Mouse (Mus musculus): ENCODE measurements around the gene Dhx40. TPM values are rescaled to one million over a fixed set of nuclear protein-coding genes. Genes with fewer than 3 reads are reported as not detected.

Dhx40 gene
- polyA plus RNA-seq (2015; fragmentation: Nextera tagmentation; extraction: Ambion mirVana) = 38.3 and 41.7 TPM in 2 replicates

- H3K9me3 ChIP-seq (replicated peaks) = no peaks in the 10 kb centered on the region
- ATAC-seq = peak; percentile 96
- peak within 1 kb of the TSS; percentile 77 for H3K9ac ChIP-seq
- no peaks in the 10 kb centered on the region; the same call in 1 of the 2 replicates for H3K27me3 ChIP-seq
- H3K36me3 ChIP-seq (ENCODE audit: poor library complexity, severe bottlenecking) = peaks cover 23% of the 10 kb centered on the region
- H3K27ac ChIP-seq = peak within 1 kb of the TSS; percentile 84
- peaks cover 12% of the 10 kb centered on the region for H3K4me1 ChIP-seq
- WGBS = 6% methylated on average over 38 of the region's 40 CpGs
- H3K4me3 ChIP-seq = peak within 1 kb of the TSS; percentile 99
- H3K4me2 ChIP-seq = peak within 1 kb of the TSS; percentile 71
Measured at GRCm38 (mm10) chr11:86807505-86807989, at the start of gene Dhx40. TSS of gene Dhx40 (minus strand) at chr11:86807746.

- H3K4me3 ChIP-seq = no peak overlapping the region
- no peak for ATAC-seq
- H3K27me3 ChIP-seq = no peaks in the 10 kb centered on the region
- no peak overlapping the region for H3K4me2 ChIP-seq
- H3K9me3 ChIP-seq (replicated peaks) = no peaks in the 10 kb centered on the region
- no peak overlapping the region for H3K9ac ChIP-seq
- peaks cover 28% of the 10 kb centered on the region for H3K4me1 ChIP-seq
- WGBS = 67% methylated on average over 12 of the region's 12 CpGs
- H3K27ac ChIP-seq = no peak overlapping the region
- H3K36me3 ChIP-seq (ENCODE audit: poor library complexity, severe bottlenecking) = no peaks in the 10 kb centered on the region
Measured at GRCm38 (mm10) chr11:86855639-86856425, 48.3 kb upstream of the Dhx40 start.

DNA sequence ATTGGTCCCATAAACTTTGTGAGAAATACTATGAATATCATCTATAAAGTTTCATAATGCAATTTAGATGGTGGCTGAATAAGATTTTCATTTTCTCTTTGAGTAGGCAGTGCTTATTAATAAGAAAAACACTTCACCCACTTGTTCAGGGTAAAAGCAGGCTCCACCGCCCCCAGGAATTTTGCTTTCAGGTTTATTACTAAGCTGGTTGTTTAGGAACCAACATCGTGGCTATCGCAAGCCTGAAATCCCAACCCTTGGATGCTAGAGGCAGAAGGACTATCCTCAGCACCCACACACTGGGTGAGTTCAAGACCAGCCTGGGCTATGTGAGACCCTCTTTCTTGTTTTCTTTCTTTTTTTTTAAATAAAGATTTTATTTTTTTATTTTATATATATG lies 45.5 kb upstream of the Dhx40 start:
- no peak overlapping the region for H3K4me3 ChIP-seq
- no peaks in the 10 kb centered on the region for H3K27me3 ChIP-seq
- H3K27ac ChIP-seq = no peak overlapping the region
- H3K36me3 ChIP-seq (ENCODE audit: poor library complexity, severe bottlenecking) = no peaks in the 10 kb centered on the region
- H3K9me3 ChIP-seq (replicated peaks) = no peaks in the 10 kb centered on the region
- 45% methylated on average over 3 of the region's 3 CpGs for WGBS
- H3K4me2 ChIP-seq = no peak overlapping the region
- H3K9ac ChIP-seq = no peak overlapping the region
- peaks cover 32% of the 10 kb centered on the region for H3K4me1 ChIP-seq
- ATAC-seq = no peak

DNA sequence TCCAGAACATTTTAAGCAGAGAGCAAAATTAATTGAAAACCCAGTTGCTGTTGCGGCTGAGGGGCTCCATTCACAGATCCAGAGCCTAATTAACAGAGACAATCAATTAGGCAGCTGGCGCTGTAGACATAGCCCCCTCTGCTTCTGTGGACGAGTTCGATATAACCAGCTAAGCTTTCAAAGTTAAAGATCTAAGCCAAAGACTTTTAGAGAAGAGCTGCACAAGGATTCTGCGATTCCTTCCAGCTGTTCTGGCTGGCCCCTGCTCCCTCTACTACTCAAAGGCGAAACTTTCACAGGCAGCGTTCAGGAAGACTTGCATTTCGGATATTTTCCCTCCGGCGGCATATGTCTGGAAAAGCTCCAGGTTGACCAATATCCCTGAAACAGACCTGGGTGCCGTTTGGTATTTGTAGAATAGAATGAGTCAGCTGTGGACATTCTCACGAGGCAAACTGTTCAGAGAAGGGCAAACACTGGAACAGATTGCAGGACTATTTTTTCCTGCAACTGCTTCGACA lies 45.0 kb upstream of the Dhx40 start:
- H3K9ac ChIP-seq = no peak overlapping the region
- 0 out of 2 replicates have a peak overlapping the region, but pooled peaks have one; percentile 4 for H3K4me3 ChIP-seq
- peak overlapping the region; percentile 78 for H3K27ac ChIP-seq
- no peaks in the 10 kb centered on the region for H3K27me3 ChIP-seq
- peaks cover 32% of the 10 kb centered on the region for H3K4me1 ChIP-seq
- WGBS = 20% methylated on average over 13 of the region's 13 CpGs
- ATAC-seq = peak; percentile 33; the same call in 1 of the 2 replicates
- H3K36me3 ChIP-seq (ENCODE audit: poor library complexity, severe bottlenecking) = no peaks in the 10 kb centered on the region
- no peaks in the 10 kb centered on the region for H3K9me3 ChIP-seq (replicated peaks)
- peak overlapping the region; percentile 45 for H3K4me2 ChIP-seq

DNA sequence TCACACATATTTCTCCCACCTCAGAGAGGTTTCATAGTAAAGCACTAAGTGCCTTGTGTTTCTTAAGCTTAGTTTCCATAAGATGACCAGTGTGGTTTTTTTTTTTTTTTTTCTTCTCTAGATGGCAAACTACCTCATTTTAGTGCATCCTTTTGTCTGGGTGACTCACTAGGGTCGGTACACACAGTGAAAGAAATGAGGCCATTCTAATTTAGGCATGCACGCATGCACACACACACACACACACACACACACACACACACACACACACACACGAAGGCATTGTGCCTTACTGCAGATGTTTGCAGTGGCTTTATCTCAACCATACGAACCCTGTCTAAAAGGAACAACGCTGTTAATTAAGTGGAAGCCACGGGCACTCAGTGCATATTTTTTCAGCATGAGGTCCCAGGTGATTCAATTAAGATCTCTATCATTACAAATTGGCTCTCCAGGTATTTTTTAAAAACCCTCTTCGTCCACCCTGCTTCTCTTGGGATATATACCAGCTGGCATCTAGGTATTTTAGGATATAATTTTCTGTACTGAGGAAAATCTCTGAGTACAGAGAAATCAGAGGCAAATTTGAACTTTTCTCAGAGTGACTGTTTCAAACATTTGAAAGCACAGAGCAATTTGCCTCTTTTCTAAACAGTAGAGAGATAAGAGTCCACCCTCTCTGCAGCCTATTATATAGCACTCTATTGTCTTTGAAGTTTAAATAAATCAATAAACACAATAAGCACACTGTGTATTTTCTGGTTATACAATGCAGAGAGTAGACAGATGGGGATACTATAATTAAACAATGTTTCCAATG lies 44.4 kb upstream of the Dhx40 start:
- H3K4me2 ChIP-seq = peak overlapping the region; percentile 45
- no peak overlapping the region for H3K4me3 ChIP-seq
- no peak overlapping the region for H3K9ac ChIP-seq
- 6% methylated on average over 7 of the region's 7 CpGs for WGBS
- peak overlapping the region; percentile 61 for H3K27ac ChIP-seq
- peaks cover 32% of the 10 kb centered on the region for H3K4me1 ChIP-seq
- ATAC-seq = peak; percentile 13; the same call in 1 of the 2 replicates
- H3K27me3 ChIP-seq = no peaks in the 10 kb centered on the region
- no peaks in the 10 kb centered on the region for H3K36me3 ChIP-seq (ENCODE audit: poor library complexity, severe bottlenecking)
- no peaks in the 10 kb centered on the region for H3K9me3 ChIP-seq (replicated peaks)

GRCm38 (mm10) chr11:86851234-86851671 lies 43.7 kb upstream of the Dhx40 start:
- no peaks in the 10 kb centered on the region for H3K9me3 ChIP-seq (replicated peaks)
- no peaks in the 10 kb centered on the region for H3K36me3 ChIP-seq (ENCODE audit: poor library complexity, severe bottlenecking)
- WGBS = 36% methylated on average over 7 of the region's 7 CpGs
- peaks cover 32% of the 10 kb centered on the region for H3K4me1 ChIP-seq
- H3K4me3 ChIP-seq = no peak overlapping the region
- no peak overlapping the region for H3K9ac ChIP-seq
- no peak for ATAC-seq
- H3K27ac ChIP-seq = peak overlapping the region; percentile 61
- H3K27me3 ChIP-seq = no peaks in the 10 kb centered on the region
- peak overlapping the region; percentile 45 for H3K4me2 ChIP-seq

DNA sequence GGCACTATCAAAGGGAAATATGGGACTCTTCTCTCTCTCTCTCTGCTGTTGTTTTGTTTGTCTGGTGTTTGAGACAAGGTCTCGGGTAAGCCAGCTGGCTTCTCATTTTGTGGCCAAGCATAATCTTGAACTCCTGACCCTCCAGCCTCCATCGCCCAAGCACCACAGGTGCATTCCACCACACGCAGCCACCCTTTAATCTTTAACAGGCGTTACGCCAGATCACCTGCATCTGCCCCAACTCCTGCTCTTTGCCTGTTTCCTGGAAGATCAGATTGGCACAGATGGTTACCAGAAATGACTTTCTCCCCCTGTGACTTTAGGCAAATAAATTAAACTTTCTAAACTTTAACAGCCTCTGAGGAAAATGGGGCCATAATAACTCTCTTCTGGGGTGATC lies 36.3 kb upstream of the Dhx40 start:
- no peak overlapping the region for H3K4me3 ChIP-seq
- no peak overlapping the region for H3K4me2 ChIP-seq
- no peaks in the 10 kb centered on the region for H3K9me3 ChIP-seq (replicated peaks)
- H3K4me1 ChIP-seq = peaks cover 24% of the 10 kb centered on the region
- ATAC-seq = no peak
- no peak overlapping the region for H3K27ac ChIP-seq
- no peaks in the 10 kb centered on the region for H3K27me3 ChIP-seq
- H3K9ac ChIP-seq = no peak overlapping the region
- 94% methylated on average over 5 of the region's 5 CpGs for whole genome bisulfite sequencing
- H3K36me3 ChIP-seq (ENCODE audit: poor library complexity, severe bottlenecking) = no peaks in the 10 kb centered on the region

DNA sequence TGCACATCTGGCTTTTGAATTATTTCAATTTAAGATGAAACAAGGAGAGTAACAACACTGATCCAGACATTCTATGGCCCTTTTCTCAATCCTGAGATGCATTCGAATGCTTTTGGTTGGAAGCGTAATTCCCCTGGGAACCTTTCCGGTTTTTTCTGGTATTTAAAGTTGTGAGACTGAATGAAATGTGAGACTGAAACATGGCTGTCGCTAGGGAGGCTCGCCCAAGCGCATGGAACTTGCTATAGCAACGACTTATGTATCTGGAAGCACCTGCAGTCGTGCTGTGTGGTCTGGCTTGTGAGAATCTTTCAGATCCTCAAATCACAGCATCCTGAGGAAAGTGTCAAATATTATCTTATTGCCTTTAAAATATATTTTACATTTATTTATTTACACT lies 33.7 kb upstream of the Dhx40 start:
- H3K9me3 ChIP-seq (replicated peaks) = no peaks in the 10 kb centered on the region
- H3K27ac ChIP-seq = peak overlapping the region; percentile 55; the same call in 1 of the 2 replicates
- ATAC-seq = no peak
- H3K4me3 ChIP-seq = no peak overlapping the region
- 79% methylated on average over 8 of the region's 8 CpGs for whole genome bisulfite sequencing
- H3K27me3 ChIP-seq = no peaks in the 10 kb centered on the region
- H3K4me2 ChIP-seq = no peak overlapping the region
- H3K9ac ChIP-seq = no peak overlapping the region
- no peaks in the 10 kb centered on the region for H3K36me3 ChIP-seq (ENCODE audit: poor library complexity, severe bottlenecking)
- H3K4me1 ChIP-seq = peaks cover 25% of the 10 kb centered on the region

GRCm38 (mm10) chr11:86840511-86841154 lies 33.1 kb upstream of the Dhx40 start:
- H3K9me3 ChIP-seq (replicated peaks) = no peaks in the 10 kb centered on the region
- H3K4me2 ChIP-seq = no peak overlapping the region
- H3K36me3 ChIP-seq (ENCODE audit: poor library complexity, severe bottlenecking) = no peaks in the 10 kb centered on the region
- H3K4me1 ChIP-seq = peaks cover 25% of the 10 kb centered on the region
- peak overlapping the region; percentile 55 for H3K27ac ChIP-seq
- no peak overlapping the region for H3K4me3 ChIP-seq
- 4% methylated on average over 3 of the region's 3 CpGs for WGBS
- no peak overlapping the region for H3K9ac ChIP-seq
- no peaks in the 10 kb centered on the region for H3K27me3 ChIP-seq
- 0 out of 2 replicates have a peak, but pooled peaks have one; percentile 51 for ATAC-seq

- Histone ChIP-seq H3K4me1 (peaks cover 25% of the 10 kb centered on the region), H3K4me2 (no peak overlapping the region), H3K4me3 (no peak overlapping the region), H3K9me3 (replicated peaks) (no peaks in the 10 kb centered on the region), H3K27me3 (no peaks in the 10 kb centered on the region), H3K36me3 (ENCODE audit: poor library complexity, severe bottlenecking) (no peaks in the 10 kb centered on the region), H3K27ac (peak overlapping the region; percentile 55), H3K9ac (no peak overlapping the region)
- whole genome bisulfite sequencing = 22% methylated on average over 7 of the region's 7 CpGs
- peak; percentile 70 for ATAC-seq
Measured at GRCm38 (mm10) chr11:86839716-86840447, 32.3 kb upstream of the Dhx40 start.

- ATAC-seq = no peak
Measured at GRCm38 (mm10) chr11:86838792-86839191, 31.2 kb upstream of the Dhx40 start.

More at GRCm38 (mm10) chr11:86838792-86839191, 31.2 kb upstream of the Dhx40 start:
- Histone ChIP-seq H3K4me1 (peaks cover 25% of the 10 kb centered on the region), H3K9me3 (replicated peaks) (no peaks in the 10 kb centered on the region), H3K27me3 (no peaks in the 10 kb centered on the region), H3K27ac (no peak overlapping the region), H3K36me3 (ENCODE audit: poor library complexity, severe bottlenecking) (no peaks in the 10 kb centered on the region), H3K9ac (no peak overlapping the region), H3K4me2 (no peak overlapping the region), H3K4me3 (no peak overlapping the region)
- 78% methylated on average over 1 of the region's 1 CpGs for WGBS
